Mouse (Mus musculus) midbrain, embryonic 10.5 days (tissue): Measurements from ENCODE around the gene Eef2kmt. TPM values are rescaled to one million over a fixed set of nuclear protein-coding genes. Genes with fewer than 3 reads are reported as not detected.

Source experiments
- DNase-seq: peaks from one replicate; pipeline ENCODE4 v3.0.0-alpha.2; 2017; ENCODE audit warnings: low spot score
- H3K27ac ChIP-seq: fragments of 300-500 bp; sonication (generic); replicated peaks from 2 replicates; pipeline ENCODE4 v1.5.1; 2016; ENCODE audit warnings: mild to moderate bottlenecking
- H3K27me3 ChIP-seq: fragments of 300-500 bp; sonication (generic); 2 replicates; pipeline ENCODE4 v1.6.1; 2016; ENCODE audit warnings: low read depth, mild to moderate bottlenecking; ENCODE audit not compliant: poor library complexity, severe bottlenecking
- H3K36me3 ChIP-seq: fragments of 300-500 bp; sonication (generic); 2 replicates; pipeline ENCODE4 v1.6.1; 2016; ENCODE audit warnings: mild to moderate bottlenecking, moderate library complexity
- H3K4me1 ChIP-seq: fragments of 300-500 bp; sonication (generic); 2 replicates; pipeline ENCODE4 v1.6.1; 2016
- H3K4me3 ChIP-seq: fragments of 300-500 bp; sonication (generic); 2 replicates; pipeline ENCODE4 v1.5.1; 2016; ENCODE audit warnings: mild to moderate bottlenecking, moderate library complexity
- H3K9me3 ChIP-seq: fragments of 300-500 bp; sonication (generic); replicated peaks from 2 replicates; pipeline ENCODE4 v1.6.1; 2016; ENCODE audit warnings: mild to moderate bottlenecking
- whole genome bisulfite sequencing: fragments of 180-500 bp; shearing (Covaris S2); methylation state at CpG from one replicate; pipeline ENCODE4 v1.1.7; 2016; 5-methylcytosine and 5-hydroxymethylcytosine counted together
- polyA plus RNA-seq: library from polyadenylated mRNA; unstranded; fragments of >200 nt; fragmentation: Nextera tagmentation; extraction: Ambion mirVana; gene quantifications from 2 replicates; pipeline ENCODE4 v1.2.1, GENCODE M21; 2016

Eef2kmt gene
- 20.4 and 21.4 TPM in 2 replicates for polyA plus RNA-seq

GRCm38 (mm10) chr16:5255779-5256496, at the start of gene Eef2kmt:
TSS of gene Eef2kmt (minus strand) at chr16:5255983.
- no peaks in the 10 kb centered on the region for H3K9me3 ChIP-seq
- DNase-seq: peak; percentile 99

GRCm38 (mm10) chr16:5295238-5295637, 39.5 kb upstream of the Eef2kmt start:
- Histone ChIP-seq H3K9me3 (peaks cover 6% of the 10 kb centered on the region; the same call in 1 of the 2 replicates), H3K36me3 (no peaks in the 10 kb centered on the region), H3K4me1 (no peaks in the 10 kb centered on the region), H3K4me3 (no peak overlapping the region), H3K27me3 (no peaks in the 10 kb centered on the region), H3K27ac (no peak overlapping the region)
- no peak for DNase-seq
- WGBS: 76% methylated on average over 5 of the region's 5 CpGs

More at GRCm38 (mm10) chr16:5255779-5256496, at the start of gene Eef2kmt:
- peaks cover 30% of the 10 kb centered on the region for H3K4me1 ChIP-seq
- H3K27ac ChIP-seq: peak within 1 kb of the TSS; percentile 91
- no peaks in the 10 kb centered on the region for H3K27me3 ChIP-seq
- H3K4me3 ChIP-seq: peak within 1 kb of the TSS; percentile 75
- peaks cover 12% of the 10 kb centered on the region; the same call in 1 of the 2 replicates for H3K36me3 ChIP-seq
- 2% methylated on average over 57 of the region's 57 CpGs for WGBS

- no peaks in the 10 kb centered on the region for H3K9me3 ChIP-seq
- H3K27ac ChIP-seq: no peak overlapping the region
- no peak overlapping the region for H3K4me3 ChIP-seq
- H3K36me3 ChIP-seq: no peaks in the 10 kb centered on the region
- DNase-seq: no peak
- H3K27me3 ChIP-seq: no peaks in the 10 kb centered on the region
- WGBS: 54% methylated on average over 3 of the region's 3 CpGs
- H3K4me1 ChIP-seq: peaks cover 18% of the 10 kb centered on the region
These were observed 29.6 kb upstream of the Eef2kmt start for GRCm38 (mm10) chr16:5285376-5285775.

GRCm38 (mm10) chr16:5282686-5283085, 26.9 kb upstream of the Eef2kmt start:
- H3K27me3 ChIP-seq: no peaks in the 10 kb centered on the region
- no peak for DNase-seq
- H3K4me3 ChIP-seq: no peak overlapping the region
- peaks cover 18% of the 10 kb centered on the region for H3K4me1 ChIP-seq
- no peaks in the 10 kb centered on the region for H3K36me3 ChIP-seq
- H3K9me3 ChIP-seq: no peaks in the 10 kb centered on the region
- WGBS: 89% methylated on average over 9 of the region's 9 CpGs
- no peak overlapping the region for H3K27ac ChIP-seq

GRCm38 (mm10) chr16:5279571-5280222, 23.9 kb upstream of the Eef2kmt start:
- H3K9me3 ChIP-seq: no peaks in the 10 kb centered on the region
- H3K4me1 ChIP-seq: peaks cover 15% of the 10 kb centered on the region
- no peak overlapping the region for H3K27ac ChIP-seq
- DNase-seq: no peak
- H3K27me3 ChIP-seq: no peaks in the 10 kb centered on the region
- WGBS: 88% methylated on average over 5 of the region's 5 CpGs
- no peaks in the 10 kb centered on the region for H3K36me3 ChIP-seq
- no peak overlapping the region for H3K4me3 ChIP-seq

GRCm38 (mm10) chr16:5272371-5272770, 16.6 kb upstream of the Eef2kmt start:
- WGBS: 82% methylated on average over 3 of the region's 3 CpGs
- no peak overlapping the region for H3K4me3 ChIP-seq
- no peaks in the 10 kb centered on the region for H3K36me3 ChIP-seq
- no peaks in the 10 kb centered on the region for H3K27me3 ChIP-seq
- no peak for DNase-seq
- no peaks in the 10 kb centered on the region for H3K4me1 ChIP-seq
- no peaks in the 10 kb centered on the region for H3K9me3 ChIP-seq
- no peak overlapping the region for H3K27ac ChIP-seq

- H3K36me3 ChIP-seq: no peaks in the 10 kb centered on the region
- no peaks in the 10 kb centered on the region for H3K27me3 ChIP-seq
- no peak overlapping the region for H3K4me3 ChIP-seq
- H3K27ac ChIP-seq: no peak overlapping the region
- DNase-seq: no peak
- peaks cover 1% of the 10 kb centered on the region; the same call in 1 of the 2 replicates for H3K9me3 ChIP-seq
- 80% methylated on average over 4 of the region's 4 CpGs for WGBS
- no peaks in the 10 kb centered on the region for H3K4me1 ChIP-seq
These were observed 15.7 kb upstream of the Eef2kmt start for GRCm38 (mm10) chr16:5271411-5272035.

GRCm38 (mm10) chr16:5263926-5264325, 8.1 kb upstream of the Eef2kmt start:
- DNase-seq: no peak

GRCm38 (mm10) chr16:5263156-5263555, 7.4 kb upstream of the Eef2kmt start:
- H3K4me1 ChIP-seq: no peaks in the 10 kb centered on the region
- H3K27ac ChIP-seq: no peak overlapping the region
- H3K9me3 ChIP-seq: peaks cover 12% of the 10 kb centered on the region; the same call in 1 of the 2 replicates
- DNase-seq: no peak
- H3K4me3 ChIP-seq: no peak overlapping the region
- no peaks in the 10 kb centered on the region for H3K27me3 ChIP-seq
- 75% methylated on average over 8 of the region's 8 CpGs for WGBS
- H3K36me3 ChIP-seq: no peaks in the 10 kb centered on the region

More at GRCm38 (mm10) chr16:5263926-5264325, 8.1 kb upstream of the Eef2kmt start:
- Histone ChIP-seq H3K4me1 (no peaks in the 10 kb centered on the region), H3K4me3 (no peak overlapping the region), H3K36me3 (no peaks in the 10 kb centered on the region), H3K27ac (no peak overlapping the region), H3K27me3 (no peaks in the 10 kb centered on the region), H3K9me3 (peaks cover 12% of the 10 kb centered on the region; the same call in 1 of the 2 replicates)
- 87% methylated on average over 7 of the region's 7 CpGs for WGBS

- H3K27me3 ChIP-seq: no peaks in the 10 kb centered on the region
- peak; percentile 30 for DNase-seq
These were observed 572 bp downstream of the Eef2kmt start for GRCm38 (mm10) chr16:5255081-5255740.

GRCm38 (mm10) chr16:5254346-5255025, 1.3 kb downstream of the Eef2kmt start:
- WGBS: 6% methylated on average over 15 of the region's 15 CpGs
- Histone ChIP-seq H3K27ac (peak overlapping the region; percentile 91), H3K4me1 (peaks cover 30% of the 10 kb centered on the region), H3K36me3 (peaks cover 22% of the 10 kb centered on the region), H3K9me3 (no peaks in the 10 kb centered on the region), H3K4me3 (peak overlapping the region; percentile 75), H3K27me3 (no peaks in the 10 kb centered on the region)
- DNase-seq: peak; percentile 84

More at GRCm38 (mm10) chr16:5255081-5255740, 572 bp downstream of the Eef2kmt start:
- H3K4me3 ChIP-seq: peak overlapping the region; percentile 75
- H3K27ac ChIP-seq: peak overlapping the region; percentile 91
- peaks cover 15% of the 10 kb centered on the region for H3K36me3 ChIP-seq
- no peaks in the 10 kb centered on the region for H3K9me3 ChIP-seq
- peaks cover 30% of the 10 kb centered on the region for H3K4me1 ChIP-seq
- WGBS: 3% methylated on average over 27 of the region's 27 CpGs

GRCm38 (mm10) chr16:5252260-5252659, 3.5 kb downstream of the Eef2kmt start:
- no peak for DNase-seq
- no peaks in the 10 kb centered on the region for H3K27me3 ChIP-seq
- H3K27ac ChIP-seq: no peak overlapping the region
- peaks cover 44% of the 10 kb centered on the region for H3K36me3 ChIP-seq
- 92% methylated on average over 2 of the region's 2 CpGs for WGBS
- H3K9me3 ChIP-seq: no peaks in the 10 kb centered on the region
- no peak overlapping the region for H3K4me3 ChIP-seq
- peaks cover 30% of the 10 kb centered on the region for H3K4me1 ChIP-seq
